Mouse (Mus musculus) embryo, embryonic 11 days (tissue): ENCODE measurements around the gene Rnf168.
A peak's percentile ranks its signal among the peaks of the same experiment; 100 is the strongest.
"Not testable (repeated sequence)": the region's sequence is repeated elsewhere in the genome, so short reads cannot be mapped to it uniquely, and the experiment has no call there.

Experiments used
- DNase-seq: peaks from one replicate; pipeline ENCODE4 v3.0.0-alpha.2; 2015

The Rnf168 gene

DNA sequence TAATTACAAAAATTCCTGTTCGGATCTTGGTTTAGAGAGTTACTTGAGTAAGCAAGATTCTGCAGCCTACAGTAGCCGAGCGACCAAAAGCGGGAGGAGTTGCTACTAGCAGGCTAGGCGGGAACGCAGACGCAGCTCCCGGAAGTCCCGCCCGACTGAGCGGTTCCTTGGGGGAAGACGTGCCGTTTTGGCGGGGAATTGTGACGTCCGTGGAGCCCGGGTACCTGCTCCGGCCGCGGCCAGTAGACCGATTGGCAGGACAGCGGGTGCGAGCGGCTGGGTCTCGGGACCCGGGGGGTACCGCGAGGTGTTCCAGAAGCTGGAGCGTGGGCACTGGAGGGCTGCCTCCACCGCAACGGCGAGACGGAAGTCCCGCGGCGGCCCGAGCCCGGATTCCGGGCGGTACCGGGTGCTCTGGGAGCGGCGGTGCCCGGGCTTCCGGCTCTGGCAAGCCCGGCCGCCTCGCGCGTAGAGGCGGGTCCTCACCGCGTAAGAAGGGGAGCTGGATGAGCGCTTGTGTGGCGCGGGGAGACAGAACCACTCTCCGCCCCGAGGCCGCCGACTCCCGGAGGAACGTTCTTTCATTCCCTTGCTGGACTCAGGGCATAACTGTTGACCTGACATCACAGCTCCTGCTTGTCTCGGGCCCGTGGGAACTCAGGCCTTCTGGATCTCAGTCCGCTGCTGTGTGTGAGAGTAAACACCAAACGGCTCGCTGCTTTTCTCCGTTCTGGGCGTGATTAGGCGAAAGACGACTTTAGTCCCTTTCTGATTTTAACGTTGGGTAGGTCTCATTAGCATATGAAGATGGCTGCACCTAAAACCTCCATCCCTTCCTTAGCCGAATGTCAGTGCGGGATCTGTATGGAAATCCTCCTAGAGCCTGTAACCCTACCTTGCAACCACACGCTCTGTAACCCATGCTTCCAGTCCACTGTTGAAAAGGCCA lies at the start of gene Rnf168:
Gene Rnf168, plus strand, starts transcription at position 152 of the 949 bp plus-strand sequence.
- DNase-seq = peak; percentile 96

DNA sequence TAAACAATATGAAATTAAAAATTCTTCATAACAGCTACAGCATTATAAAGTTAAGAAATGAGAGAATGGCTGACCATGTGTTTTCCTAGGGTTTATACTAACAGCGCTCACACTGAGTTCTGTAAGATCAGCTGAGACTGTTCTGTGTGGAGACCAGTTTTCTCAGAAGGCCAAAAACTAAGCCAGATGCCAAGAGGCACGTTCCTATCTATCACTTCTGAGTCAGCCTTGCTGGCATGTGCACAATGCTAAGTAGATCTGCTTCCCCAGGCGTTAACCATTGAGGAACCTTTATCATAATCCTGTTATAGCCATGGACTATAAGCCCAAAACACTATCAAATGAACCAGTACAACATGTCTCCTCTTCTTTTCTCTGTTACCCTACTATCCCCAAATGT lies 45.2 kb upstream of the Rnf168 start:
- DNase-seq = not testable (repeated sequence)

DNA sequence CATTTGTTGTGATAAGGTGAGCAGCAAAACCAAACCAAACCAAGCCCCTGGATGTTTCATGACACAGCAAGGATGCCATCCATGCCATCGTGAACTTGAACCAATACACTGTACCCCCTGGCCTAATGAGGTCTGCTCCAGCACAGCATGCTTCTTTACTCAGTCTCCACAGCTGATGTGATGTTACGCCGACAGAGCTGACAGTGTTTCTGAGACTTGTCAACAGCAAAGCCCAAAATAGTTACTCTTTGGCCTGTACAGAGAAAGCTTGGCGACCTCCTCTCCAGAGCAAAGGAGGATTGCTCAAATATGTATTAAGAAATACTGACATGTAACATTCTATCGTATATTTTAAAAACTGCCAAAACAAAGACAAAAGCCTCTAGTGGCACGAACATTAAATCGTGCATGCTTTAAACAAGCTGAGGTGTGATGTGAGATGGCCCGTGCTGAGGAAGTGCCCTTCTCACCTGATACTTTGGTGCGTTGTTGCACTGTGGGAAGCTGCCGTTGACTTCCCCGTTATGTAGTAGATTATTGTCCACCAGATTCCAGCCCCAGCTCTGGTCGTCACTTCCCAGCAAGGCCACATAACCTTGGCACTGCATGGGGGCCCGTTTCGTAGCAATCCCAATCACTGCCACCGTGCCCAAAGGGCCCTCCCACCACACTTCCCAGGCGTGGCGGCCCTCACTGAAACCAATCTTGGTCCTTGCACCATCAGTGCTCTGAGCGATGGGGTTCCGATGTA lies 39.2 kb upstream of the Rnf168 start:
- no peak for DNase-seq

DNA sequence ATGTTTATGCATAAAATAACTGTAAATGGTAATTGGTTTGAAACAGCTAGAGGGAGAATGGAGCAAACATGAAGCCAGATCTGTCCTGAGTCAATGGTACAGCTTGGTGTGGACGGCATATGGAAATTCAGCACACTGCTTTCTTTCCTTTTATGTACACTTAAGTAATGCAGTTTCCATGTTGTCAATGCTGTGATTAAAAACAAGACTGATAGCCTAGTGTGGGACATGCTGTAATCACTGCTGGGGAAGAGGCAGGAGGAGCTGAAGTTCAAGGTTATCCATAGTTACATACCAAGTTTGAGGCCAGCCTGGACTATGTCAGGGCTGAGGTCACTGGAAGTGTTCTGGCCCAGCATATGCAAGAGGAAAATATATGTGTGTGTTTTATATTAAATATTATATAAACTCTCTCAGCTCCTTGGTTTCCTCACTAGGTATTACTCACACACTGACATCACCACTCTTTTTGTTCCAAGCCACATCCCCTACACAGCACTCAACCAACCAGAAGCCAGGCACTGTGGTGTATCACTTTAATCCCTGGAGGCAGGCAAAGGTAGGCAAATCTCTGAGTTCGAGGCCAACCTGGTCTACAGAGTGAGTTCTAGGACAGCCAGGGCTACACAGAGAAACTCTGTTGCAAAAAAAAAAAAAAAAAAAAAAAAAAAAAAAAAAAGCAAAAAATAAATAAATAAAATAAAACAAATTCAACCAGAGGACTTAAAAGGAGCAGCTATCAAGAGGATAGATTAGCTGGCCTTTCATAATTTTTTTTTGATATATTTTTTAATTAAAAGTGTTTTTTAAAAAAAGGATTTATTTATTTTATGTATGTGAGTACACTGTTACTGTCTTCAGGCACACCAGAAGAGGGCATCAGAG lies 37.6 kb upstream of the Rnf168 start:
- DNase-seq = no peak

DNA sequence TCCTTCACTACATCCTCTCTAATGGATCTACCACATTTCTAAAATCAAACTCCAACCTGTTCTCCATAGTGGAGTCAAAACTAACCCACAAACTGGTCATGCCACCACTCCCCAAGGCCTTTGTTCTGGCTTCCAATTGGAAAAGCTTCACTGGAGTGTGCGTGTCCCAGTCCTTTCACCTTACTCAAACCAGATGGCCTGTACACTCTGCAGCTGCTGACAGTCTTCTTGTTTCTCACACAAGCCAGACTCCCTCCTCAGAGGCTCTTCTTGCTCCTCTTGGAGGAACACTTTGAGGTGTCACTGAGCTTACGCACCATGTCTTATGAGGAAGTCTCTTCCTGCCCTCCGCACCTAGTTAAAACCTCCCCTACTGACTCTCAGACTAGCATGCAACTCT lies 33.4 kb upstream of the Rnf168 start:
- DNase-seq = no peak

DNA sequence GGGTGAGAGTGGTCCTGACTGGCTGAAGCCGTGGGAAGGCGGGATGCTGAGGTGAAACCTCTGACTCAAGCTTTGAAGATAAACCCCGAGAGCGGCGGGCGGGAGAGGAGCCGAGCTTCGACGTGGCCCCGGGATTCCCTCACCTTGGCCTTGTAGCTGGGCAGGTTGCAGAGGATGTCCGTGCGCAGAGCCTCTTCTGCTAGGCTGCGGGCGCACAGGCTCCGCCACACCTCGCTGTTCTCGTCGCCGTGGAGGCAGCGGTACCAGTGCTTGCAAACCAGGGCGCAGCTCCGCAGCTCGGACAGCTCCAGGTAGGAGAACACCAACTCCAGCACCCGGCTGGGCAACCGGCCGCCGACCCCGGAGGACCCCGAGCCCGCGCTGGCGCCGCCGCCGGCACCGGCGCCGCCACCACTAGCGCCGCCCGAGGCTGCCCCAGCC lies 30.9 kb upstream of the Rnf168 start:
- peak; percentile 66 for DNase-seq

DNA sequence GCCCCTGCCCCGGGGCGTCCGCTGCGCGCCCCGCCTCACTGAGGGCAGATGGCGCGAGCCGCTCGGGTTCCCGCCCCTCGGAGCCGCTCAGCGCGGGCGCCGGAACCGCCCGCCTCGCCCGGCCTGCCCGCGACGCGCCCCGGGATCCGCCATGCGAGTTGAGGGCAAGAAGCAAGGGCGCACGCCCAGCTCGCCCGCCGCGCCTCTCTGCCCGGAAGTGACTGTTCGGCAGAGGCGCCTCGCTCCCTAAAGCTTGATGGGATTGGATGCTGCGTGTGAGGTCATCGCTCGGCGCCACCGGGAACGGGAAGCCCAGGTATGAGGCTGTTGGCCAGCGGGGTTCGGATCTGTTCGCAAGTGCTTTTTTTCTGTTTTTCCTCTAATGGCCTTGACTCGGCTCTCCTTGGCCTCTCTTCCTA lies 30.3 kb upstream of the Rnf168 start, which contains the start of the genes Fbxo45 and Wdr53:
Gene Fbxo45, minus strand, starts transcription at position 207 of the 419 bp plus-strand sequence.
Gene Wdr53, plus strand, starts transcription at position 276 of the 419 bp plus-strand sequence.
- peak; percentile 97 for DNase-seq

DNA sequence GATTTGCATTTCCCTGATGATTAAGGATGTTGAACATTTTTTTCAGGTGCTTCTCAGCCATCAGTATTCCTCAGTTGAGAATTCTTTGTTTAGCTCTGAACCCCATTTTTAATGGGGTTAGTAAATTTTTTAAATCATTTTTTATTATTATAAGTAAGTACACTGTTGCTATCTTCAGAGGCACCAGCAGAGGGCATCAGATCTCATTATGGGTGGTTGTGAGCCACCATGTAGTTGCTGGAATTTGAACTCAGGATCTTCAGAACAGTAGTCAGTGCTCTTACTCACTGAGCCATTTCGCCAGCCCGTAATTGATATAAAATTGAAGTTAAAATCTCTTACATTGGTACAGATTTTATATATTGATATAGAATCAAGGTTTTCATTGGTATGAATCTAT lies 13.0 kb upstream of the Rnf168 start:
- DNase-seq = peak; percentile 23

DNA sequence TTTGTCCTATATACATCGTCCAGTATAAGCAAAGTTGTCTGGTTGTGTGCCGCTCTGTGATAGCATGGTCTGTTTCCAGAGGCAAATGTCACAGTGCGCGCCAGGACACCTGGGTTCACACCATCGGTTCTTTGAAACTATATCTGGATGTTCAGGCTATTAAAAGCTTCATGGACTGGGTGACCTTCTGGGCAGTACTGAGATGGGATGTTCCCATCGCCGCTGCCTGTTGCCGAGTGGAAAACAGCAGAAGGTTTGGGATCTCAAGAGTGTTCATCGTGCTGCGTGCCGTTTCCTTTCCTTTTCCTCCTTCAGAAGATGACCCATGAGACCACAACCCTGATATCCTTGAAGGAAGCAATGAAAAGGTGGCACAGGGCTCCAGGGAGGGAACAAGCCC lies 6.0 kb upstream of the Rnf168 start, which contains the start of gene Smco1:
Gene Smco1, plus strand, starts transcription at position 178 of the 400 bp plus-strand sequence.
- no peak for DNase-seq

DNA sequence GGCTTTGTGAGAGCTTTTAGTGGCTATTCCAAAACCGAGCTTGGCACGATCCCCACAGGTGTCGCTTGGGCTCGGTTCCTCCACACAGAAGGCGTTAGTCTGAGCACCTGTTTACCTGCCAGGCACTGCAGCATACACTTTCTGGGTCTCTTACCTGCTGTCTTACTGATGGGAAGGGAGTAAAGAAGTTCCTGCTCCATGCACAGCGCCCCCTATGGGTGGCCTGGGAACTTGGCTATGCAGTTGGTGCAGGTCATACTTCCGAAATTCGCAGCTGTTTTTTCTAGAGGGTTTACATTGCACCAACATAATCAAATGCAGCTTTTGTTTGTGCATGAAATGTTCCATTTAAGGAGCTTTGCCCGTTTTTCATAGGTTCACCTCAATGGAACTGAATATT lies 3.9 kb upstream of the Rnf168 start:
- peak; percentile 12 for DNase-seq

DNA sequence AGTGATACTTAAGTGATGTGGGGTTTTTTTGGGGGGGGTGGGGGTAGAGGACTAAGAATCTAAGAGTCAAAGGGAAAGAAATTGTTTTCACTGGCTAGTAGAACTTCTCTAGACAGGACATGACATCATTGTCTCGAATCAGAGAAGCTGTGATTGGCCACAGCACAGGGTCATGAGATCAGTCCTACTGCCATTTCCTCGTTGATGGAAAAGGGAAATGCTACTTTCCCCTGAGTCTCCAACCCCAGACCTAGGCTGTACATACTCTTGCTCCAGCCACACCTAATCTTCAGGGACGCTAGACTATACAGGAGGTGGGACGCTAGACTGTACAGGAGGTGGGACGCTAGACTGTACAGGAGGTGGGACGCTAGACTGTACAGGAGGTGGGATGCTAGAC lies 2.2 kb upstream of the Rnf168 start:
- no peak for DNase-seq

DNA sequence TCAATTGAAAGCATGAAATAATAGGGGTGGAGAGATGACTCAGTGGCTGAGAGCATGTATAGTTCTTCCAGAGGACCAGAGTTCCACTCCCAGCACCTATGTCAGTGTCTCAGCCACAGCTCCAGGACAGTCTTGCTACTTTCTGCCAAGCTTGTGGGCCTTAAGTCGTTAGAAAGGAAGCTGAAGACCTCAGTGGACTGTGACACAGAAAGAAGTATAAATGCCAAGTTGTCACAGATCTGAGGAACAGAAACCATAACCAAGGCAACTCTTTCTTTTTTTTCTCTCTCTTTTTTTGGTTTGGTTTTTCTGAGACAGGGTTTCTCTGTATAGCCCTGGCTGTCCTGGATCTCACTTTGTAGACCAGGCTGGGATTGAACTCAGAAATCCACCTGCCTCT lies 1.4 kb upstream of the Rnf168 start:
- DNase-seq = no peak

DNA sequence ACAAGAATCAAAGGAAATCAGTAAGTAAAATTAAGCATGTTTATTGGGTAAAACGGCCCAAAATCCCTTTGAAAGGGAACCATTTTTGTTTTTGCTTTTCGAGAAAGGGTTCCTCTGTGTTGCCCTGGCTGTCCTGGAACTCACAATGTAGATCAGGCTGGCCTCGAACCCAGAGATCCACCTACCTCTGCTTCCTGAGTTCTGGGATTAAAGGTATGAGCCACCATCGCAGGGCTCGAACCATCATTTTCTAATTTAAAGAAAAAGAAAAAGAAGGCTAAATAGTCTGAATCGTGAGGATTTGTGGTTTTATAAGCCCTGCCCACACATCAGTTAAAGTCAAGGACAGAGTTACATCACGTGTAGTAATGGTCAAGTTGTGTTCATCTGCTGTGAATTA lies 1.1 kb downstream of the Rnf168 start:
- no peak for DNase-seq

DNA sequence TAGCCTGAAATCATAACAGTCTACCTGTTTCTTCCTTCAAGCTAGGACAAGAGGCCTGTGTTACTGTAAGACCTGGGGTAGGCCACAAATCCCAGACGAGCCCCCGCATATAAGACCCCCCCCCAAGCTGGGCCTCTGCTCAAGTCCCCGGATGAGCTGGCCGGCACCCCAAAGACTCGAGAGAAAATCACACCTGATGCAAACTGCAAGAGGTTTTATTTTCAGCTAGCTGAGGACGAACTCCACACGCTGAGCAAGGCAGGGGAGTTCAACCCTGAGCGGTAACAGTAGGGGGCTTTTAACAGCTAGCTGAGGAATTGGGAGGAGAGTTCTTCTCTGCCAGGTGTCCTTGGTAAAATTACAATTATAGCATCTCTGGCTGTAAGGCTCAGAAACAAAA lies 3.0 kb downstream of the Rnf168 start:
- no peak for DNase-seq

DNA sequence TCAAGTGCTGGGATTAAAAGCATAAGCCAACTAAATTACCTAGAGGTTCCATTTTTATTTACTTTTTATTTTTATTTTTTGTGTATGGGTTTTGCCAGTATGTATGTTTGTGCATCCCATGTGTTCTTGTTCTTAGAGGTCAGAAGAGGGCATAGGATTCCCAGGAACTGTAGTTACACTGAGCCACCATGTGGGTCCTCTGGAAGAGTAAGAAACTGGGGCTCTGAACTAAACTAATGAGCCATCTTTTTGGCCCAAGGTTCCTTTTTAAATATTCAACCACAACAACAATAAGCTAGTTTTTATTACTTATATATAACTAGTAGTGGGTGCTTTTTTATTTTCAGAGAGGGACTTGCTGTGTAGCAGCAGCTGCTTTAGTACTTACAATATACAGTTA lies 5.3 kb downstream of the Rnf168 start:
- DNase-seq = no peak

DNA sequence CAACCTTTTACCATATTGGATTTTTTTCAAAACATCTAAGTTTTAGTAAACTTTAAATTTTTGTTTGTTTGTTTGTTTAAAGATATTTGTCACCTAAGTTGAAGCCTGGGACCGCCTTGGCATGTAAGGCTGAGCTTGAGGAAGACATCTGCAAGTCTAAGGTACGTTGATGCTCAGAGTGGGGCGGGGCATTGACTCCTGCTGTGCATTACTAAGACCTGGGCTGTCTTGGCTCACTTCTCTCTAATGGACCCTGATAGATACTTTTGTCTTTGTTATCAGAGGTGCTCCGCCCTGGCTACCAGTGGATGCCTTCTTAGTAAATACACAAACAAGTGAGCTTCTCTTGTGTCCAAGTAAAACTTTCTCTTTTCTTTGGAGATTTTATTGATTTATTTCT lies 14.6 kb downstream of the Rnf168 start:
- DNase-seq = no peak

DNA sequence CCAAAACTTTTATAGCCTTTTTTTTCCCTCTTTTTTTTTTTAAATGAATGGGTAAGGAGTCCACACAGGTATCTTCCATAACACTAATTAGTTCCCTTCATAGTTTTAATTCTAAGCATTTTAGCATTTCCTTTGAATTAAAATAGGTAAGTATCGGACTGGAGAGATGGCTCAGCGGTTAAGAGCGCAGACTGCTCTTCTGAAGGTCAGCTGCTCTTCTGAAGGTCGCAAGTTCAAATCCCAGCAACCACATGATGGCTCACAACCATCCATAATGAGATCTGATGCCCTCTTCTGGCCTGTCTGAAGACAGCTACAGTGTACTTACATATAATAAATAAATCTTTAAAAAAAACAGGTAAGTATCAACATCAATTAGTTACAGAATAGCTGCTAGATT lies 22.4 kb downstream of the Rnf168 start:
- DNase-seq = not testable (repeated sequence)

DNA sequence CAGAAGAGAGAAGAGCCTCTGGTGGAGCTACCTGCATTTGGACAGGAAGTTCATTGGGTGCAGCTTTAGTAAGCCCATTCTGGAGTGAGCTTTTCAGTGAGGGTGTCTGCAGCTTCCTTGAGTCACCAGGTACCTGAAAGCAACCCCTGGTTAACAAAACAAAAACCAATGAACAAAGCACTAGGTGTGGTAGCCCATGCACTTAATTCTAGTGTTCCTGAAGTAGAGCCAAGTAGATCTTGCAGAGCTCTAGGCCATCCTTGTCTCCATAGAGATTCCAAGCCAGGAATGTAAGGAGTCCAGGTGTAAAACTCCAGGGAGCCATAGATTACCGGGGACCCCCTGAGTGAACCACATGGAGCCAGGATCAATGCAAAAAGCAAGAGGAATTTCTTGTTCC lies 25.8 kb downstream of the Rnf168 start:
- no peak for DNase-seq

DNA sequence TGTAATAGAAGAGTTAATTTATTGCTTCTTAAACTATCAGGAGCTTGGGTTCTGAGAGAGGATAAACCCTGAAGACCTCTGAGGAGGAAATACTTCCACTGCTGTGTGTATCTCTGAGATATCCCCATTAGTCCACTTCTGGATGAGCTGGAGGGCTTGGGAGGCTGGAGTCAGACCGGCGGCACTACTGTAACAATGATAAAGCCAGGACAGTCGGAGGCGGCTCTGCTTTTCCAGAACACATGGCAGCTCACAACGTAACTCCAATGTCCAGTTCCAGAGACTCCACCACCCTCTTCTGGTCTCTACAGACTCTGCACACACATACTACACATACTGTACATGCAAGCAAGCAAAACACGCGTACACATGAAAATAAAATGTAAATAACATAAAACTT lies 26.6 kb downstream of the Rnf168 start:
- no peak for DNase-seq

DNA sequence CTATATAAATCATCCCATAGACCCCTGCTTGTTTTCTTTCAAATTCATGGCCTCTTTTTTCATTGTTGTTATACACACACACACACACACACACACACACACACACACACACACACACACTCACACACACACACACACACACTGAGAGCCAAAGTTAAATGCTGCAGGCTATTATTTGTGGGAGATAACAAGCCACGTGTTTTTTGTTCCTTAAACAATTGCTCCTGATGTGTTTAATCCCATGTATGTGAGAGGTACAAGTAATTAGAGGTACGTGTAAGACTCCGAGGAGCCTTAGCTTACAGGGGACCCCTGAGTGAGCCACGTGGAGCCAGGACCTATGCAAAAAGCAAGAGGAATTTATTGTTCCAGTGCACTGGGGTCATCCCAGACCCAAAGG lies 34.7 kb downstream of the Rnf168 start:
- DNase-seq = no peak

DNA sequence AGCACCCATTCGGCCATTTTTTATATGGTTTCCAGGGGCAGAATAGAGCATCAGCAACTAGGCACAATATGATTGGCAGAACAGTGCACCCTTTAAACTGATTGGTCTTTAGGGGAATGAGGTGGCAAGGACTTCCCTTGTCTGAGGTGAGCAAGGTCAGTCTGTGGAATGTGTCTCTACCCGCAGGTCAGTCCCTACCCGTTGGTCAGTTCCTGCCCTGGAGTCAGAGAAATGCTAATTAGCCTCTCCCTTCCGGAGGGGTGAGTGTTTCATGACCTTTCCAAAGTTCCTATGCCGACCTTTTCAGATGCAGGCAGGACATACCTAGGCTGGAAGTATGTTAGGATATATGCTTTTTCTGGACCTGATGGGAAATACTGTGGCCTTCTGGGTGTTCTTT lies 35.1 kb downstream of the Rnf168 start:
- DNase-seq = no peak

DNA sequence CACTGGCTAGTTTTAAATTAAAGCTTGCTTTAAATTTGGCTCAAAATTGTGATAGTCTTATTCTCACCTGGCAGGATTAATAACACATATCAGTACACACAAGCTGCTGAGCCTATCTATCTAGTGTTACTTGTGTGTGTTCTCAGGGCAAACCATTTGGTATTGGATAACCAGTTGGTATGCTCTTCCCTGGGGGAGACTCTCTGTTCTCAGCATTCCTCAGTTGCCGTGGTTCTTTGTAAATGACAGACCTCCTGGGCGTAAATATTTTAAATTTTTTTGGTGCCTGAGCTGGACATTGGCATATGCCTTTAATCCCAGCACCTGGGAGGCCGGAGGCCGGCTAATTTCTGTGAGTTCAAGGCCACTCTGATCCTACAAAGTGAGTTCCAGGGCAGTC lies 35.6 kb downstream of the Rnf168 start:
- DNase-seq = no peak

DNA sequence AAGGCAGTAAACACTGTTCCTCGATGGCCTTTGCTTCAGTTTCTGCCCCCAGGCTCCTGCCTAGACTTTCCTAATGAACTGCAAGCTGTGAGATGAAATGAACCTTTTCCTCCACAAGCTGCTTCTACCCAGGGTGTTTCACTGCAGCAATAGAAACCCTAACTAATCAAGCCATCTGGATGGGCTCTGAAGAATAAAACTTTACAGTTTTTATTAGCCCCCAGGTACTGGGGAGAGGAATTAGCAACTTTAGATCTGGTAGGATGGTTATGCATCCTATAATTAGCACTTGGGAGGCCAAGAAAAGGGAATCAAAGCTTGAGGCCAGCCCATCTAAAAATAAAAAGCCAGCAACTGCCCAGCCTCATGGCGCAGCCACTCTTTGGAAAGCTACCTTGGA lies 39.3 kb downstream of the Rnf168 start:
- DNase-seq = no peak
